Mouse (Mus musculus): ENCODE results near the gene Thap7. TPM values are rescaled to one million over a fixed set of nuclear protein-coding genes. Genes with fewer than 3 reads are reported as not detected.
A peak's percentile ranks its signal among the peaks of the same experiment; 100 is the strongest.

Gene Thap7
- polyA plus RNA-seq, 1 experiment from 2014 or later: 51.4 TPM

DNA sequence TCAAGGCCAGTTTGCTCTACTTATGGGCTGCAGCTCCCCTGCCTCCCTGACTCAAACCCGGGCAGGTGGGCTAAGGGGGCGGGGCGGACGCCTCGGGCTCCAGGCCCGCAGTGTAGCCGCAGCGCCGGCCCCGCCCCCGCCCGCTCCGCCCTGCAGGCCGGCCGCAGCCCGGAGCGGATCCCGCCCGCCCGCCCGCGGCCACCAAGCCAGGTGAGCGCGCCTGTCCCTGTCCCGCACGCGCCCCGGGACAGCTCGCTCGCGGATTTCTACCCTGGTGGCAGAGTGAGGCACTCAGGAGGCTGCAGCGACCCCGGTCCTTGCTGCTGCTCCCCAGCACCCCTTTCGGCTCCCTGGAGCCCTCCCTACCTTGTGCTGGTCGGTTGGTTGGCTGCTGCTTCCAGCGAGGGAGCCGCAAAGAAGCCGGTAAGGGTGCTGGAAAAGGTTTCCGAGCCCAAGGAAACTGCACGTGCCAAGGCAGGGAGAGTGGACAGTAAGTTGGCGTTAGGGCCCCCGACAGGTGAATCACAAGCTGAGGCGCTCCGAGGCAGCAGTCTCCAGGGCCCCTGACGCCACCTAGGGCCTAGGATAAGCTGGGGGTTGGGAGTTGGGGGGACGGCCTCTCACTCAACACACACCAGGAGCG is 41.3 kb downstream of the Thap7 start, which contains the start of gene Aifm3:
Aifm3 (plus strand) TSS at position 143 of the 643 bp plus-strand sequence.
- H3K9me3 ChIP-seq (ENCODE audit: low read depth, low read length): no peaks in the 10 kb centered on the region
- ATAC-seq (ENCODE audit: insufficient read depth) (peak; percentile 78), DNase-seq (peak; percentile 38)
- no peak within 1 kb of the TSS for H3K27ac ChIP-seq (ENCODE audit: low read depth)
- H3K4me1 ChIP-seq (ENCODE audit: insufficient read depth): no peaks in the 10 kb centered on the region
- no peak for TF ChIP-seq CTCF (IDR thresholded peaks at IDR 0.05; ENCODE audit: low read depth)
- H3K4me2 ChIP-seq: peak within 1 kb of the TSS; percentile 79
- peak within 1 kb of the TSS; percentile 42 for H3K9ac ChIP-seq
- WGBS: 2% methylated on average over 47 of the region's 47 CpGs
- peaks cover 35% of the 10 kb centered on the region for H3K36me3 ChIP-seq (ENCODE audit: insufficient read depth)
- H3K4me3 ChIP-seq (ENCODE audit: low read depth, low read length): peak within 1 kb of the TSS; percentile 41
- peaks cover 7% of the 10 kb centered on the region; the same call in 1 of the 2 replicates for H3K27me3 ChIP-seq (ENCODE audit: insufficient read depth, low read length)

DNA sequence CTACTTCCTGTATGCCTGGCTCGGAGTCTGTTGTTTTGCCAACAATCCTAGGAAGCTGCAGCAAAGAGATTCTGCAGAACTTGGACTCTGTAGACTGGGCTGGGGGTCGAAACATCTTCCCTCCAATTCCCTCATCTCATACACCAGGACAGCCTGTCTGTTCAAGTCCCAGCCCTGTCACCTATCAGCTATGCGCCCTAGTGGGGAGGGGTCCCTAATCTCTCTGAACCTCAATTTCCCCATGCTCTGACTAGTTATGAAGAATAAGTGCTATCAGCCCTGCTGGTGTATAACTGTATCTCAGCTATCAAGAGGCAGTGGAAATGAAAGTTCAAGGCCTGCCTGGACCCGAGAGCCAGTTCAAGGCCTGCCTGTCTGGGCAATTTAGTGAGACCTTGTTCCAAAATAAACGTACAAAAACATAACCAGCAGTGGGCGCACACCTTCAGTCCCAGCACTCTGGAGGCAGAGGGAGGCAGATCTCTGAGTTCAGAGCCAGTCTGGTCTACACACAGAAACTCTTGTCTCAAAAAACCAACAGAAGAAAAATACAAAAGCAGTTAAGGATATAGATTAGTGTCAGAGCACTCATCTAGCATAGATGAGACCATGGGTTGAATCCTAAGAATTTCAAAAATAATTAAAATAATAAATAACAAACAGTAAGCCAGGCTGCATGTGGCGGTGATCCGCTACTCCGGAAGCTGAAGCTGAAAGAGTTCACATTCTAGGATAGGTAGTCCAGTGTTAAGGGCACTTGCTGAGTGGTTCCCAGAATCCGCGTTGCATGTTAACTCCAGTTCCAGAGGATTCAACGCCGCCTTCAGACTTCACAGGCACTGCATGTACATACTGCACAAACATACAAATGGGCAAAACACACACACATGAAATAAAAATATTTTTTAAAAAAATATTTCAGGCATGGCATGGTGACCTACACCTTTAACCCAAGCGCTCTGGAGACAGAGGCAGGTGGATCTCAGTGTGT is 42.2 kb downstream of the Thap7 start:
- peak overlapping the region; percentile 42; the same call in 1 of the 2 replicates for H3K9ac ChIP-seq

DNA sequence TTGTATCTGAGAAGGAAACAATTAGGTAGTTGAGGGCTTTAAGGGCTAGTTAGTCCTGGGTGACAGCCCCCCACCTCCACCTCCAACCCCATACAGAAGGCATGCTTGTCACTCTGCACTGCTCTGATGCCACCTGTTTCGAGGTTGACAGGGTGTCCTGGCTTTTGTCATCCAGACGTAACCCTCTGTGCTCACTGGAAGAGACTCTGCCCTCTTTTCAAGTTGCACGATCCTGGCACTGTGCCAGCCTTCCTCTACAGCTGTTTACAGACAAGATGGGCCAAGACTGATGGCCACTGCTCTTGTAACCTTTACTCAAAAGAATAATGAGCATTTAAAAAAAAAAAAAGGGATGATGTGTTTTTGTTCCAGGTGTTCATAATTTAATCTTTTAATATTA is 44.4 kb downstream of the Thap7 start:
- Histone ChIP-seq H3K36me3 (ENCODE audit: insufficient read depth) (peaks cover 56% of the 10 kb centered on the region), H3K9ac (no peak overlapping the region), H3K4me1 (ENCODE audit: insufficient read depth) (no peaks in the 10 kb centered on the region), H3K4me3 (ENCODE audit: low read depth, low read length) (no peak overlapping the region), H3K27ac (ENCODE audit: low read depth) (no peak overlapping the region), H3K27me3 (ENCODE audit: insufficient read depth, low read length) (peaks cover 7% of the 10 kb centered on the region; the same call in 1 of the 2 replicates), H3K9me3 (ENCODE audit: low read depth, low read length) (no peaks in the 10 kb centered on the region), H3K4me2 (no peak overlapping the region)
- TF ChIP-seq CTCF (IDR thresholded peaks at IDR 0.05; ENCODE audit: low read depth): no peak
- peak; percentile 73 for DNase-seq
- WGBS: 30% methylated on average over 3 of the region's 3 CpGs
- ATAC-seq (ENCODE audit: insufficient read depth): no peak

More for the DNA sequence above, 42.2 kb downstream of the Thap7 start:
- 40% methylated on average over 14 of the region's 14 CpGs for WGBS
- Histone ChIP-seq H3K9me3 (ENCODE audit: low read depth, low read length) (no peaks in the 10 kb centered on the region), H3K27ac (ENCODE audit: low read depth) (no peak overlapping the region), H3K36me3 (ENCODE audit: insufficient read depth) (peaks cover 43% of the 10 kb centered on the region), H3K27me3 (ENCODE audit: insufficient read depth, low read length) (peaks cover 7% of the 10 kb centered on the region; the same call in 1 of the 2 replicates), H3K4me1 (ENCODE audit: insufficient read depth) (no peaks in the 10 kb centered on the region), H3K4me2 (peak overlapping the region; percentile 79), H3K4me3 (ENCODE audit: low read depth, low read length) (peak overlapping the region; percentile 41)
- peak; percentile 44 for DNase-seq
- TF ChIP-seq CTCF (IDR thresholded peaks at IDR 0.05; ENCODE audit: low read depth): peak; percentile 49
- peak; percentile 3; the same call in 1 of the 2 replicates for ATAC-seq (ENCODE audit: insufficient read depth)

DNA sequence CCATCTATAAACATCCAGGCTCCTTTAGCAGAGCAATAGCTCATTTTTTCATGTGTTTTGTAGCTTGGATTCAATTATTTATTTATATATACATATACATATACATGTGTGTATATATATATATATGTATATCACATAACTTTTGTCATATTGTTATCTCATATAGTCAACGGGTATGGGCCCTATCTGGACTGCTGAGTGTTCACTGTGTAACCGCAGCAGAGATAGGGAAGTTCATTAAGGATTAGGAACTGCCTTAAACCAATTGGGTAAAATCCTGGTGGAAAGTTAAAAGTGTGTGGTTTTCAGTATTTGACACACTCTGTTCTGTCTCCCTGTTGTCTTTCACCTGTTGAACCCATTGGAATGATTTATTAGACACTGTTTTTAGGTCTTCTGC is 49.5 kb downstream of the Thap7 start:
- peaks cover 57% of the 10 kb centered on the region for H3K36me3 ChIP-seq (ENCODE audit: insufficient read depth)

DNA sequence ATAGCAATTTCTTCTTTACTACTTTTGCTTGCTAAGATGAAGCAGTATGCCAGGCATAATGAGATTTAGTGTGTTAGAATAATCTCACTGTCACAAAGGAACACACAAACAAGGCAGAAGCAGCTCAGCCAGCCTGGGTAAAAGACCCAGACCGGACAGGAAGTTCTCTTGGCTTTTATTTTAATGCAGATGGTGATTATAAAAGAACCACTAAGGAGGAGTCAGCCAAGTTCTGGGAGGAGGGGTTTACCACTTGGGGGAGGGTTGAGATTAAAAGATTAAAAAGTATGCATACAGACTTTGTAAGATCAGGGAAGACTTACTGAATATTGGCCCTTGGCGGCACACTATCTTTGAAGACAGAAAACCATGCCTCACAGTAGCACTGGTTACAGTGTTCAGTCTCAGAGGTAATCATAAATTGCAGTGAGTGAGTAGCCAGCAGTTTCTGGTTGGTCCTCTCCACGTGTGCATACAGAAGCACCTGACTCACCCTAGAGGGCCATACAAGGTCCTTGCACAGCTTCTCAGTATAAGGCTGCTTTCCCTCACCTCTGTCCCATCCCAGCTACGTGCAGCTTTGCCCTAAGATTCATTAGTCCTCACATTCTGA is 52.5 kb downstream of the Thap7 start:
- no peak overlapping the region for H3K4me2 ChIP-seq
- DNase-seq: no peak
- ATAC-seq (ENCODE audit: insufficient read depth): no peak

More for the DNA sequence above, 49.5 kb downstream of the Thap7 start:
- Histone ChIP-seq H3K4me3 (ENCODE audit: low read depth, low read length) (no peak overlapping the region), H3K4me2 (no peak overlapping the region), H3K9me3 (ENCODE audit: low read depth, low read length) (no peaks in the 10 kb centered on the region), H3K27ac (ENCODE audit: low read depth) (no peak overlapping the region), H3K9ac (no peak overlapping the region), H3K27me3 (ENCODE audit: insufficient read depth, low read length) (no peaks in the 10 kb centered on the region), H3K4me1 (ENCODE audit: insufficient read depth) (no peaks in the 10 kb centered on the region)
- TF ChIP-seq CTCF (IDR thresholded peaks at IDR 0.05; ENCODE audit: low read depth): no peak
- no peak for DNase-seq
- ATAC-seq (ENCODE audit: insufficient read depth): no peak
- 73% methylated on average over 2 of the region's 2 CpGs for WGBS

More for the DNA sequence above, 52.5 kb downstream of the Thap7 start:
- peaks cover 36% of the 10 kb centered on the region for H3K36me3 ChIP-seq (ENCODE audit: insufficient read depth)
- 80% methylated on average over 4 of the region's 4 CpGs for WGBS
- no peak for TF ChIP-seq CTCF (IDR thresholded peaks at IDR 0.05; ENCODE audit: low read depth)
- H3K27ac ChIP-seq (ENCODE audit: low read depth): no peak overlapping the region
- H3K4me1 ChIP-seq (ENCODE audit: insufficient read depth): no peaks in the 10 kb centered on the region
- H3K4me3 ChIP-seq (ENCODE audit: low read depth, low read length): no peak overlapping the region
- no peaks in the 10 kb centered on the region for H3K9me3 ChIP-seq (ENCODE audit: low read depth, low read length)
- H3K9ac ChIP-seq: no peak overlapping the region
- H3K27me3 ChIP-seq (ENCODE audit: insufficient read depth, low read length): no peaks in the 10 kb centered on the region

Other genes starting within 250 kb of the Thap7 start
- gene Serpind1, start 199.8 kb downstream of the Thap7 start, polyA plus RNA-seq (2014; fragmentation: Nextera tagmentation; extraction: Ambion mirVana): 0.12 and 0.25 TPM in 2 replicates
- 5.1 and 6.3 TPM in 2 replicates for gene Snap29, start 125.2 kb downstream of the Thap7 start, polyA plus RNA-seq (2014; fragmentation: Nextera tagmentation; extraction: Ambion mirVana)
- 33.8 and 37.9 TPM in 2 replicates for gene Pi4ka, start 124.8 kb downstream of the Thap7 start, polyA plus RNA-seq (2014; fragmentation: Nextera tagmentation; extraction: Ambion mirVana)
- gene Crkl, start 79.1 kb downstream of the Thap7 start, polyA plus RNA-seq (2014; fragmentation: Nextera tagmentation; extraction: Ambion mirVana): 61.9 and 74.1 TPM in 2 replicates
- 1.3 and 1.5 TPM in 2 replicates for gene Aifm3, start 41.5 kb downstream of the Thap7 start, polyA plus RNA-seq (2014; fragmentation: Nextera tagmentation; extraction: Ambion mirVana)
- 78.4 and 80.0 TPM in 2 replicates for gene Lztr1, start 22.4 kb downstream of the Thap7 start, polyA plus RNA-seq (2014; fragmentation: Nextera tagmentation; extraction: Ambion mirVana)
- 0.31 and 0.42 TPM in 2 replicates for gene Lrrc74b, start 30.1 kb upstream of the Thap7 start, polyA plus RNA-seq (2014; fragmentation: Nextera tagmentation; extraction: Ambion mirVana)
- gene P2rx6, start 30.7 kb upstream of the Thap7 start, polyA plus RNA-seq (2014; fragmentation: Nextera tagmentation; extraction: Ambion mirVana): 1.6 and 1.7 TPM in 2 replicates
- gene Slc7a4, start 52.1 kb upstream of the Thap7 start, polyA plus RNA-seq (2014; fragmentation: Nextera tagmentation; extraction: Ambion mirVana): 6.2 and 8.0 TPM in 2 replicates
- 45.4 and 45.7 TPM in 2 replicates for gene Smpd4, start 88.2 kb upstream of the Thap7 start, polyA plus RNA-seq (2014; fragmentation: Nextera tagmentation; extraction: Ambion mirVana)
- gene Ccdc74a, start 115.3 kb upstream of the Thap7 start, polyA plus RNA-seq (2014; fragmentation: Nextera tagmentation; extraction: Ambion mirVana): 5.3 and 5.4 TPM in 2 replicates
- gene Med15, start 201.8 kb upstream of the Thap7 start, polyA plus RNA-seq (2014; fragmentation: Nextera tagmentation; extraction: Ambion mirVana): 40.8 and 46.0 TPM in 2 replicates
- 67.0 and 70.7 TPM in 2 replicates for gene Klhl22, start 228.5 kb upstream of the Thap7 start, polyA plus RNA-seq (2014; fragmentation: Nextera tagmentation; extraction: Ambion mirVana)

Data from lung, embryonic 14.5 days (tissue).